Mouse (Mus musculus) layer of hippocampus, adult 18-20 months (tissue): ENCODE measurements around the gene Mlh1. TPM values are rescaled to one million over a fixed set of nuclear protein-coding genes. Genes with fewer than 3 reads are reported as not detected.

Experiments used
- DNase-seq, 2 experiments: peaks; one replicate each; pipeline ENCODE4 v3.0.0; 2022; ENCODE audit warnings: low spot score in 2 of 2
- total RNA-seq, 2 experiments: library from RNA; stranded (reverse); gene quantifications; 2 replicates each; pipeline ENCODE4 v1.2.3; 2021

The Mlh1 gene
- total RNA-seq, 2 experiments from 2014 or later, result 10.6 to 16.7 TPM

GRCm38 (mm10) chr9:111220551-111221080 is 51.0 kb downstream of the Mlh1 start:
- DNase-seq, result no peak

GRCm38 (mm10) chr9:111216424-111216823 is 55.2 kb downstream of the Mlh1 start:
- DNase-seq, result no peak

DNA sequence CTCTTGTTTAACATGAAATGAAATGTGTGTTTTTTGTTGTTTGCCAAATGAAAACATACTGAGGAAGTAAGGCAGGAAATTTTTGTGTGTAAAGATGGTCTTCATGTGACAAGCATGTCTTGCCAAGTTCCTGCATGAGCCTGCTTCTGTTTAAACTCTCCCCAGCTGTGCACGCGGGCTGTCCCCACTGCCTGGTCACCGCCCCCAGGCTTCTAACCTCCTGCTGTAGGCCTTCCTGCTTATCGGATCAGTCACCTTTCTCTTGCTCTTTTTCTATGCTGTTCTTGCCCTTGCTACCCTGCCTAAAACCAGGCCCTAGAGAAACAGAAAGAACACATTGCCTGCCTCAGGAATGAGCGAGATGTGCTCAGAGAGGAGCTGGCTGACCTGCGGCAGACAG is 58.1 kb downstream of the Mlh1 start:
- no peak for DNase-seq

GRCm38 (mm10) chr9:111211122-111212041 is 60.2 kb downstream of the Mlh1 start:
- DNase-seq, result no peak

- no peak for DNase-seq
Observed at GRCm38 (mm10) chr9:111210412-111210811, 61.2 kb downstream of the Mlh1 start.

DNA sequence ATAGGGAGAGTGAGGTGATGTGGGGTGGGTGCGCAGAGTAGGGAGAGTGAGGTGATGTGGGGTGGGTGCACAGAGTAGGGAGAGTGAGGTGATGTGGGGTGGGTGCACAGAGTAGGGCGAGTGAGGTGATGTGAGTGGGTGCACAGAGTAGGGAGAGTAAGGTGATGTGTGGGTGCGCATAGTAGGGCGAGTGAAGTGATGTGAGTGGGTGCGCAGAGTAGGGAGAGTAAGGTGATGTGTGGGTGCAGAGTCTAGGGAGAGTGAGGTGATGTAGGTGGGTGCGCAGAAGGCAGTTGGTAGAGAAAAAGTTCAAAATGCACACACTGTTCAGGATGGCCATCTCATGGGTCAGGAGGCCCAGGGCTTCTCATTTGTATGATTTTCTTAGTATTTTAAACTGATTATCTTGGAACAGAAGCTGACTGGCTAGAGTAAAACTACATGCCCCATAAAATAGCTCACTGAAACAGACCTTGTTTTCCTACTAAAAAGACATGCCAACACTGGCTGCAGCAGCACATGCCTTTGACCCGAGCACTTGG is 62.4 kb downstream of the Mlh1 start:
- no peak for DNase-seq

GRCm38 (mm10) chr9:111208185-111208584 is 63.4 kb downstream of the Mlh1 start:
- no peak for DNase-seq

- DNase-seq, result no peak
Observed at GRCm38 (mm10) chr9:111207683-111208082, 63.9 kb downstream of the Mlh1 start.

DNA sequence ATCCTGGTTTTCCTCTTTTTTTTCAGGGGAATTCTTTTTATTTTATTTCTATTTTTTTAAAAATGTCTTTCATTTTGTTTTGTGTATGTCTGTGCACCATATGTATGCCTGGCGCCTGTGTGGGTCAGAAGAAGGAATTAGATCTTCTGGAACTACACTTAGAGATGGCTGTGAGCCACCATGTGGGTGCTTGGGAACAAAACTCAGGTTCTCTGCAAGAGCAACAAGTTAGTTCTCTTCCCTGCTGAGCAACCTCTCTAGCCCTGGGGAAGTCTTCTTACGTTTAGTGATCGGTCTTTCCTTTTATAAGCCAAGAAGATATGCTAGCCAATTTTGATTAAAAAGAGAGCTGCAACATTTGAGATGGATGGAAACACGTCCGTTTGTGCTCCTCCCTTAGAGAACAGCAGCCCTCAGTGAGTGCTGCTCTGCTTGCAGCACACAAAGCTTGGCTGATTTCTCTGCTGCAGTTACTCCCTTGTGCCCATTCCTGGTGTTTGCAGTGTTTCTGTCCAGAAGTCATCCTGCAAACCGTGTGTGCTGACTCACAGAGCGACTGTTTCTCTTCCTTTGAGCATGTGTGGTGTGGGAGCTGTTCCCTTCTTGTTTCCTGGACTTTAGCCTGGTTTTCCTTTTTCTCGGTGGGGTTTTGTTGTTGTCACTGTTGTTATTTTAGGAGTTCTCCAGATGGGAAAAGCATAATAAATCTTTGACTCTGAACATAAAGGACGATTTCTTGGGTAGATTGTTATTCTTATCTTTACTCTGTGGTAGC is 66.8 kb downstream of the Mlh1 start:
- peak; percentile 59 to 80 for DNase-seq

DNA sequence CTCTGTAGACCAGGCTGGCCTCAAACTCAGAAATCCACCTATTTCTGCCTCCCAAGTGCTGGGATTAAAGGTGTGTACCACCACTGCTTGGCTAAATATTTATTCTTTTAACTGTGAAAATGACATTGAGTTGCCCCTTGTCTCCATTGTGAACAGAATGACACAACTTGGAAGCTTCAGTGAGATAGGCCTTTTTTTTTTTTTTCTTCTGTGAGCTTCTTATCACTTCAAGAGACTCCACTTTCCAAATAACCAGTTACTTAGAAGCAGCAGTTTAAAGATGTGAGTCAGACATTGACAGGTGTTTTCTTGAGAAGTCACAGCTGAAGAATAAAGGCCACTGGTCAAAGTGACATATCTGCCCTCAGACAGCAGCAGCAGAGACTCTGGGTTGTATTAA is 71.4 kb downstream of the Mlh1 start:
- no peak for DNase-seq

- no peak for DNase-seq
Observed at GRCm38 (mm10) chr9:111198332-111198731, 73.3 kb downstream of the Mlh1 start.

GRCm38 (mm10) chr9:111197712-111198111 is 73.9 kb downstream of the Mlh1 start:
- DNase-seq, result no peak

DNA sequence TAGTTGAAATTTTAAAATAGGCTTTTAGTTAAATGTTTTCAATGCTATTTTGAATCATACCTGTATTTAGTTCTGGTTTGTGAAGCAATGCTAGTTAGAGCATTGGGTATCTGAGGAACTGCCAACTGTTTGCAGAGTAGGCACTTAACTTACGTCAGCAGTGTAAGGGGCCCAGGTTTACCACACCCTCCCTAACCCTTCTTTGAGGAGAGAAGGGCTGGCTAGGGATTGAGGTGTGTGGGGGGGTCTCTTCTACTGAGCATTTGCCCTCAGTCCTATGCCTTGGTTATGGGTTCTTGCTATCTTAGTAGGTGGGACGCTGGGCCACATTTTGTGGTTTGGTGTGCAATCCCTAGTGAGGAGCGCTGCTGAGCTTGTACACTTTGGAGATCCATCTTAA is 74.5 kb downstream of the Mlh1 start:
- DNase-seq, result no peak

- no peak for DNase-seq
Observed at GRCm38 (mm10) chr9:111193211-111193610, 78.4 kb downstream of the Mlh1 start.

GRCm38 (mm10) chr9:111188731-111189130 is 82.9 kb downstream of the Mlh1 start:
- no peak for DNase-seq

DNA sequence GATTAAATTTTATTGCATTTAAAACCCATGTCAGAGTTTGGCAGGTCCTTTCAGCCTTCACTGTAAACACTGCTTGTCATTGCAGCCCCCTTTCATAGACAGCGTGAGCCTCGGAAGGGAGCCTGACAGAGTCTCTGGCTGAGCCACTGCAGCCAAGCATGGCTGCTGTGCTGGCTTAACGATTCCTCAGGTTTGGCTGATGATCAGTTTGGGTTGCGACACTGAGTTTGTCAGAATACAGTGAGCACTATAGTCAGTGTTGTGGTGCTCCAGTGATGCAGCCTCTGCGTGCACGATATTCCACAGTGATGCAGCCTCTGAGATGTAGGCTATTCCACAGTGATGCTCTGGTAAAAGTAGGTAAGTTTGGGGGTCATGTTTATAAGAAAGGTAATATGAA is 84.7 kb downstream of the Mlh1 start:
- DNase-seq, result no peak

GRCm38 (mm10) chr9:111184929-111185328 is 86.7 kb downstream of the Mlh1 start:
- no peak for DNase-seq

DNA sequence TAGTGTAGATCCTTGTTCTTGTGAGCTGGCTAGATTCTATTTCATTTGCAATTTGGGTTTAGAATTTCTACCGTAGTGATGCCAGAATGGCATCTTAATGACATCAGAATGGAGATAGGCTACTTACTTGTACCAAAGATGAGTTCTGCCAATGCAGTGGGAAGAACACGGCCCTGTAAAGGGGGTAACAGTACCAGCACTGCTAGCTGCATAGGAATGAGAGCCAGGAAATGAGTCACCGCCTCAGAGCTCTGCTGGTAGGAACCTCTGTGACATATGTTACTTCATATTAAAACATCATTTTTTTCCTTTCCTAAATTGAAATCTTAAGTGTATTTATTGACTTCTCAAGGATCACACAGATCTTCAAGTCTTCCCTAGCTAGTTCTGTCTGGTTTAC is 89.4 kb downstream of the Mlh1 start:
- peak; percentile 40 to 52 for DNase-seq

GRCm38 (mm10) chr9:111178971-111179370 is 92.6 kb downstream of the Mlh1 start:
- no peak for DNase-seq
